Mouse (Mus musculus): ENCODE measurements around the gene Grid1. TPM values are rescaled to one million over a fixed set of nuclear protein-coding genes. Genes with fewer than 3 reads are reported as not detected.

Gene Grid1
- polyA plus RNA-seq, 1 experiment from 2014 or later = 0.76 TPM

DNA sequence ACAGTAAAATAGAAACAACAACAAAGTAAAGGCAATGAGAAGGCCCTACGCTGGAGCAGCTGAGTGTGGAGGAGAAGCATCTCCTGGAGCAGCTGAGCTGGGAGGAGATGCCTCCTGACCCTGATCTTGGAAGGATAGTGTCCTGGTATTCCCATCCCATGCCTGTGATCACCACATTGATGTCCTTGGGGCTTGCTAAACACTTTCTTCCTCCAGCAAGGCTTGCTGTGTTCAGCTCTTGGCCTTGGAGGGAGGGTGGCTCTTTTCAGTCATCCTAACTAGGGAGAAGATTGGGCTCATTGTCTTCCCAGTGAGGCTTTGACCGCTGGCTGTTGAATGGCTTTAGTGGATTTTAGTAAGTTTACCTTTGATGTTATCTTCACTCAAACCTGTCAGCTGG, 210.4 kb downstream of the Grid1 start:
- Histone ChIP-seq H3K9me3 (ENCODE audit: control insufficient read depth, low read length) (no peaks in the 10 kb centered on the region), H3K4me1 (ENCODE audit: control insufficient read depth, insufficient read depth, low read length) (no peaks in the 10 kb centered on the region), H3K4me2 (replicated peaks; ENCODE audit: low read depth, low read length) (no peak overlapping the region), H3K9ac (ENCODE audit: low read depth, low read length) (no peak overlapping the region), H3K36me3 (ENCODE audit: control insufficient read depth, insufficient read depth, low read length) (no peaks in the 10 kb centered on the region), H3K4me3 (ENCODE audit: low read length) (no peak overlapping the region), H3K27me3 (ENCODE audit: control insufficient read depth, insufficient read depth, low read length) (no peaks in the 10 kb centered on the region), H3K27ac (ENCODE audit: low read depth, low read length) (no peak overlapping the region)
- WGBS = 84% methylated on average over 2 of the region's 2 CpGs
- no peak for ATAC-seq (ENCODE audit: low FRiP score, low TSS enrichment)

DNA sequence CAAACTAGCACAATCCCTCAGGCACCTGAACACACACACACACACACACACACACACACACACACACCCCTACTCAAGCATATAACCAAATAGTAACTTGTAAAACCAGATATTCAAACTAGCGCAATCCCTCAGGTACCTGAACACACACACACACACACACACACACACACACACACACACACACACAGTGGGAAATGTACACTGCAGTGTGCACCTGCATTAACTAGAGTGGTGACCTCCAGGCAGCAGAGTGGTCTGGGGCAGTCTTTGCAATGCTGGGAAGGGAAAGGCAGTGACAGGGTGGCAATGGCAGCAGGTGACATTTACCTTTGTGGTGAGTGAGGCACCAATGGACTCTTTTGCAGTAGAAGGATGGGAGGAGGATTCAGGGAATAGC, 212.4 kb downstream of the Grid1 start:
- 100% methylated on average over 1 of the region's 1 CpGs for WGBS
- no peak for ATAC-seq (ENCODE audit: low FRiP score, low TSS enrichment)
- Histone ChIP-seq H3K36me3 (ENCODE audit: control insufficient read depth, insufficient read depth, low read length) (no peaks in the 10 kb centered on the region), H3K4me1 (ENCODE audit: control insufficient read depth, insufficient read depth, low read length) (no peaks in the 10 kb centered on the region), H3K27me3 (ENCODE audit: control insufficient read depth, insufficient read depth, low read length) (no peaks in the 10 kb centered on the region), H3K4me3 (ENCODE audit: low read length) (no peak overlapping the region), H3K9me3 (ENCODE audit: control insufficient read depth, low read length) (no peaks in the 10 kb centered on the region), H3K9ac (ENCODE audit: low read depth, low read length) (no peak overlapping the region), H3K27ac (ENCODE audit: low read depth, low read length) (no peak overlapping the region), H3K4me2 (replicated peaks; ENCODE audit: low read depth, low read length) (no peak overlapping the region)

DNA sequence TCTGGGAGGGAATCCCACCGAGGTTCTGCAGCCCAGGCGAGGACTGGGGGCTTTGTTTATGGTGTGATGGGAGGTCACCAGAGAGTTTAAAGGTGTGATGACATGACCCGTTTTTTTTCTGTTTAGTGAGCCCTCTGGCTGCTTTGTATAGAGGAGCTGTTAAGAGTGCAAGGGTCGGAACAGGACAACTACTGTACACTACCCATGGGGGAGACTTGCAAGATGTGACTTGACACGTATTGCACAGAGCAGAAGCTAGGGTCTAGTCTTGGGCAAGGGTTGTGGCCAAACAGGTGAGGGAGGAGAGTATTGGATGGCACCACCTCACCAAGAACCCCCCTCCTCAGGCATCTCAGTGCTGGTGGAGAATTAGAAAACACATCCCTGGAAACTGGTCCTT, 224.4 kb downstream of the Grid1 start:
- Histone ChIP-seq H3K9me3 (ENCODE audit: control insufficient read depth, low read length) (no peaks in the 10 kb centered on the region), H3K4me1 (ENCODE audit: control insufficient read depth, insufficient read depth, low read length) (no peaks in the 10 kb centered on the region), H3K9ac (ENCODE audit: low read depth, low read length) (no peak overlapping the region), H3K27ac (ENCODE audit: low read depth, low read length) (no peak overlapping the region), H3K4me2 (replicated peaks; ENCODE audit: low read depth, low read length) (no peak overlapping the region), H3K4me3 (ENCODE audit: low read length) (no peak overlapping the region), H3K36me3 (ENCODE audit: control insufficient read depth, insufficient read depth, low read length) (no peaks in the 10 kb centered on the region), H3K27me3 (ENCODE audit: control insufficient read depth, insufficient read depth, low read length) (no peaks in the 10 kb centered on the region)
- no peak for ATAC-seq (ENCODE audit: low FRiP score, low TSS enrichment)
- WGBS = 51% methylated on average over 5 of the region's 5 CpGs

DNA sequence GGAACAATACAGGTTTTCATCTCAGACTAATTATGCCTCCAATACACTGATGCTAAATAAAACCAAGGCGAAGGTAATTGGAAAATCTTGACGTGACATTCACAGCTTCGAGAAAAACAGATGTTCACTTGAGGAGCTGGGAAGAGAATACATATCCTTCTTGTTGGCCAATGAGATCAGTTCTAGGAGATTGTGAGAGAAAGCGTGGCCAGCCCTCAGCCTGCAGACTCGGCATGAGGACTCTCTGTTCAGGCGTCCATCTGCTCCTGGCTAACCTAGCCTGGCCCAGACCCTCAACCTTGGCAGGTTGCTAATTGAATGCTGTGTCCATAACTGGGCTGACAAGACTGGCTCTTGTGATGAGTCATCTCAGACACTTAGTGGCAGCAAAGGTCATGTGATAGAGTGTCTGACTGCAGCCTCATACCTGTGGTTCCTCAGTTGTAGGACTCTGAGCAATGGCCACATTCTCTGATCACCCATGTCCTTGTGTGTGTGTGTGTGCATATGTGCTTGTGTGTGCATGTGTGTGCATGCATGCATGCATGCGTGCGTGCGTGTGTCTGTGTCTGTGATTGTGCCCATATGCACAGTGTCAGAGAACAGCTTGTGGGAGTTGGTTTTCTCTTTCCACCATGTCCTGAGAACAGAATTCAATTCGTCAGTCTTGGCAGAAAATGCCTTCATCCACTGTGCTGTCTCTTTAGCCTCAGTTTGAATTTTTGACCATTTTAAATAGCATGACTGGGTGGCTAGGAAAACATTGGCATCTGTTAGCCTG, 225.2 kb downstream of the Grid1 start:
- H3K4me1 ChIP-seq (ENCODE audit: control insufficient read depth, insufficient read depth, low read length) = no peaks in the 10 kb centered on the region
- no peak overlapping the region for H3K27ac ChIP-seq (ENCODE audit: low read depth, low read length)
- WGBS = 84% methylated on average over 10 of the region's 10 CpGs
- no peaks in the 10 kb centered on the region for H3K9me3 ChIP-seq (ENCODE audit: control insufficient read depth, low read length)
- no peak overlapping the region for H3K4me2 ChIP-seq (replicated peaks; ENCODE audit: low read depth, low read length)
- H3K36me3 ChIP-seq (ENCODE audit: control insufficient read depth, insufficient read depth, low read length) = no peaks in the 10 kb centered on the region
- no peak overlapping the region for H3K9ac ChIP-seq (ENCODE audit: low read depth, low read length)
- no peak for ATAC-seq (ENCODE audit: low FRiP score, low TSS enrichment)
- H3K4me3 ChIP-seq (ENCODE audit: low read length) = no peak overlapping the region
- H3K27me3 ChIP-seq (ENCODE audit: control insufficient read depth, insufficient read depth, low read length) = no peaks in the 10 kb centered on the region

DNA sequence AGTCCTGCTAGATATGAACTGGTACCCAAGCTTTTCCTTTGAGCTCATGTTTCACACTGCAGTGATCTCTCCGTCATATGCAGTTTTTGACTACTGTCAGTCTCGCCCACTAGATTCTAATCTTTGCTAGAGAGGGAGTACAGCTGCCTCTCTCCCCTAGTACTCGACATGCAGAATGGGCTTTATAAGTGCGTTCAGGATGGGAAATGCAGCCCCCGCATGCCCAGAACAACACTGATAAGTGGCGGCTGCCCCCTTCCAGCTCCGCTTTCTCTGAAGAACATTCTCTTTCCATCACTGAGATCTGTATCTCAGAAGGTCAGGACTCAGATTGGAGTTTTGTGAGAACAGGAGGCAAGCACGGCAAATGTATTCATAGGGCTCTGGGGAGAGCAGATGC, 229.3 kb downstream of the Grid1 start:
- Histone ChIP-seq H3K4me3 (ENCODE audit: low read length) (no peak overlapping the region), H3K4me1 (ENCODE audit: control insufficient read depth, insufficient read depth, low read length) (no peaks in the 10 kb centered on the region), H3K27ac (ENCODE audit: low read depth, low read length) (no peak overlapping the region), H3K4me2 (replicated peaks; ENCODE audit: low read depth, low read length) (no peak overlapping the region), H3K9me3 (ENCODE audit: control insufficient read depth, low read length) (no peaks in the 10 kb centered on the region), H3K9ac (ENCODE audit: low read depth, low read length) (no peak overlapping the region), H3K27me3 (ENCODE audit: control insufficient read depth, insufficient read depth, low read length) (no peaks in the 10 kb centered on the region), H3K36me3 (ENCODE audit: control insufficient read depth, insufficient read depth, low read length) (no peaks in the 10 kb centered on the region)
- no peak for ATAC-seq (ENCODE audit: low FRiP score, low TSS enrichment)
- 66% methylated on average over 8 of the region's 8 CpGs for WGBS

DNA sequence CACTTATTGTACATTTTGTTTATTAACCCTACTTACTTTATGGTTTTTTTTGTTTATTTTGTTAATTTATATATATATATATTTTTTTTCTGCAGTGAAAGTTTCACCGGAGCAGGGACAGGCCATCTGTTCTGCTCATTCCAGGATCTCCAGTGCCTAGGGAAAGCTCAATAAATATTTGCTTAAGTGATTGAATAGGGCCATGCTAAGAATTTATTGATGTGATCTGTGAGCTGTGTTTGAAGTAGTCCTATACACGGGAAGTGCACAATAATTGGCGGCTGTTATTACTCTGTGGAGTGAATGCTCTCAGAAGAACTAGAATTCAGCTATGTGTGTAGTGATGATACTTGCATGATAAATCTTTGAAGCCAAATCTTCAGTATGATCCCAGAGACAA, 234.2 kb downstream of the Grid1 start:
- Histone ChIP-seq H3K4me2 (replicated peaks; ENCODE audit: low read depth, low read length) (no peak overlapping the region), H3K9me3 (ENCODE audit: control insufficient read depth, low read length) (no peaks in the 10 kb centered on the region), H3K4me1 (ENCODE audit: control insufficient read depth, insufficient read depth, low read length) (no peaks in the 10 kb centered on the region), H3K36me3 (ENCODE audit: control insufficient read depth, insufficient read depth, low read length) (no peaks in the 10 kb centered on the region), H3K9ac (ENCODE audit: low read depth, low read length) (no peak overlapping the region), H3K27me3 (ENCODE audit: control insufficient read depth, insufficient read depth, low read length) (no peaks in the 10 kb centered on the region), H3K4me3 (ENCODE audit: low read length) (no peak overlapping the region), H3K27ac (ENCODE audit: low read depth, low read length) (no peak overlapping the region)
- no peak for ATAC-seq (ENCODE audit: low FRiP score, low TSS enrichment)
- WGBS = 53% methylated on average over 3 of the region's 3 CpGs

DNA sequence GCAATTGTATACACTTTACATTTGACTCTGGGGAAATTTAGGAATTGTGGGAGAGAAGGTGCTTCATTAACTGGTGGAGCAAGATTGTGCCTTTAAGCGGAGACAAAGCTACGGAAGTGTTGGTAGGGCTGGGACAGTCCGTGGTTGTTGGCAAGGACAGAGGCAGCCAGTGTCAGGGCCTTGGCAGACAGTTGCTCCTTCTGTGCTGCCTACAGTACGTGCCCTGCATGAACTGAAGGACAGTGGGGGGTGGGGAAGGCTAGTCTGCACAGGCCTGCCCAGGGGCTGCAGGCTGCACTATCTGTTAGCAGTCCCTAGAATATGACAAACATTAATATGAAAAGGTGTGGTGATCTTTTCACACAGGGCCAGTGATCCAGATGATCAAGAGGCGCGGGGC, 254.7 kb downstream of the Grid1 start:
- H3K27me3 ChIP-seq (ENCODE audit: control insufficient read depth, insufficient read depth, low read length) = no peaks in the 10 kb centered on the region
- no peaks in the 10 kb centered on the region for H3K9me3 ChIP-seq (ENCODE audit: control insufficient read depth, low read length)
- H3K4me3 ChIP-seq (ENCODE audit: low read length) = no peak overlapping the region
- no peak overlapping the region for H3K27ac ChIP-seq (ENCODE audit: low read depth, low read length)
- H3K9ac ChIP-seq (ENCODE audit: low read depth, low read length) = no peak overlapping the region
- H3K4me2 ChIP-seq (replicated peaks; ENCODE audit: low read depth, low read length) = no peak overlapping the region
- H3K36me3 ChIP-seq (ENCODE audit: control insufficient read depth, insufficient read depth, low read length) = no peaks in the 10 kb centered on the region
- ATAC-seq (ENCODE audit: low FRiP score, low TSS enrichment) = no peak
- H3K4me1 ChIP-seq (ENCODE audit: control insufficient read depth, insufficient read depth, low read length) = no peaks in the 10 kb centered on the region
- 84% methylated on average over 6 of the region's 6 CpGs for WGBS

DNA sequence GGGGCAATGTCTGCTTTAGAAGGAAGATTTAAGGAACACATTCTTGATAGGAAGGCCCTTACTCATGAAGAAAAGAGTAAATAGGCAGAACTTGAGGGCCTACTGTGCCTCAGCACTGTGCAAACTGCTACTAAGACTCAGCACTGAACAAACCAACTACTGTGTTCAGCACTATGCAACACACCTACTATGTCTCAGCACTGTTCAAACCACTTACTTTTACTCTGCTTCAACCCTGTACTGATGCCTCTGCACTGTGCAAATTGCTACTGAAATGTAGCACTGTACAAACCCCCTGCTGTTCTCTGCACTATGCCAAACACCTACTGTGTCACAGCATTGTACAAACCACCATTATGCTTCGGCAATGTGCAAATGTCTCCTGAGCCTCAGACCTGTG, 260.0 kb downstream of the Grid1 start:
- no peak for ATAC-seq (ENCODE audit: low FRiP score, low TSS enrichment)
- Histone ChIP-seq H3K4me2 (replicated peaks; ENCODE audit: low read depth, low read length) (no peak overlapping the region), H3K27ac (ENCODE audit: low read depth, low read length) (no peak overlapping the region), H3K9me3 (ENCODE audit: control insufficient read depth, low read length) (no peaks in the 10 kb centered on the region), H3K36me3 (ENCODE audit: control insufficient read depth, insufficient read depth, low read length) (no peaks in the 10 kb centered on the region), H3K9ac (ENCODE audit: low read depth, low read length) (no peak overlapping the region), H3K4me3 (ENCODE audit: low read length) (no peak overlapping the region), H3K4me1 (ENCODE audit: control insufficient read depth, insufficient read depth, low read length) (no peaks in the 10 kb centered on the region), H3K27me3 (ENCODE audit: control insufficient read depth, insufficient read depth, low read length) (no peaks in the 10 kb centered on the region)
- 89% methylated on average over 1 of the region's 1 CpGs for WGBS

DNA sequence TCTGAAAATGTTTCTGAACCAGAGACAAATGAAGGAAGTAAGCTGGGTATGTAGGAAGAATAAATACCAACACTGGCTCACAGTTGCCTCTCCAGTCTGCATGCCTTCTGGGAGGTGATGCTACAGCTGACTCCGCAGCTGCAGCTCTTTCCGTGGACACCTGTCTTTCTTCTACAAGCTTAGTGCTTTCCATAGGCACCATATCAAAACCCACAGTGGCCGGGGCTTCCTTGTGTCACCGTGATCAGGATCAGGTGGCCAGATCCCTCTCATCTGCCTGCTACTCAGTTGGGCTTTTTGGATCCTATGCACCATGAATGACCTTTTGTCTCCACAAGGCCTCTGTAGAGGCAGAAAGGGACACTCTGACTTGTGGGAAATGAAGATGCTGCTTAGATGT, 272.7 kb downstream of the Grid1 start:
- Histone ChIP-seq H3K27ac (ENCODE audit: low read depth, low read length) (no peak overlapping the region), H3K9ac (ENCODE audit: low read depth, low read length) (no peak overlapping the region), H3K4me2 (replicated peaks; ENCODE audit: low read depth, low read length) (no peak overlapping the region), H3K9me3 (ENCODE audit: control insufficient read depth, low read length) (no peaks in the 10 kb centered on the region), H3K4me3 (ENCODE audit: low read length) (no peak overlapping the region), H3K27me3 (ENCODE audit: control insufficient read depth, insufficient read depth, low read length) (no peaks in the 10 kb centered on the region), H3K36me3 (ENCODE audit: control insufficient read depth, insufficient read depth, low read length) (no peaks in the 10 kb centered on the region), H3K4me1 (ENCODE audit: control insufficient read depth, insufficient read depth, low read length) (no peaks in the 10 kb centered on the region)
- no peak for ATAC-seq (ENCODE audit: low FRiP score, low TSS enrichment)
- WGBS = 89% methylated on average over 4 of the region's 4 CpGs

Data from kidney, embryonic 14.5 days (tissue).